Mouse (Mus musculus): ENCODE data around the gene Haao. TPM values are rescaled to one million over a fixed set of nuclear protein-coding genes. Genes with fewer than 3 reads are reported as not detected.

The Haao gene
- polyA plus RNA-seq, 1 experiment from 2014 or later = 0.99 TPM

GRCm38 (mm10) chr17:83882788-83883187, 35.0 kb upstream of the Haao start:
- no peak overlapping the region for H3K4me3 ChIP-seq
- no peaks in the 10 kb centered on the region for H3K4me1 ChIP-seq
- 80% methylated on average over 2 of the region's 2 CpGs for WGBS
- H3K27me3 ChIP-seq (ENCODE audit: low read depth, poor library complexity, severe bottlenecking) = no peaks in the 10 kb centered on the region
- H3K36me3 ChIP-seq = no peaks in the 10 kb centered on the region
- H3K27ac ChIP-seq = no peak overlapping the region
- no peaks in the 10 kb centered on the region for H3K9me3 ChIP-seq (replicated peaks)
- no peak for DNase-seq (ENCODE audit: low spot score)

GRCm38 (mm10) chr17:83881071-83881470, 33.3 kb upstream of the Haao start:
- H3K27me3 ChIP-seq (ENCODE audit: low read depth, poor library complexity, severe bottlenecking) = no peaks in the 10 kb centered on the region
- no peak overlapping the region for H3K4me3 ChIP-seq
- H3K36me3 ChIP-seq = peaks cover 2% of the 10 kb centered on the region; the same call in 1 of the 2 replicates
- 82% methylated on average over 3 of the region's 3 CpGs for WGBS
- no peak for DNase-seq (ENCODE audit: low spot score)
- no peaks in the 10 kb centered on the region for H3K9me3 ChIP-seq (replicated peaks)
- H3K4me1 ChIP-seq = no peaks in the 10 kb centered on the region
- H3K27ac ChIP-seq = no peak overlapping the region

GRCm38 (mm10) chr17:83880174-83880710, 32.5 kb upstream of the Haao start:
- 86% methylated on average over 9 of the region's 9 CpGs for WGBS

GRCm38 (mm10) chr17:83879631-83880030, 31.9 kb upstream of the Haao start:
- no peak for DNase-seq (ENCODE audit: low spot score)
- no peaks in the 10 kb centered on the region for H3K4me1 ChIP-seq
- peaks cover 2% of the 10 kb centered on the region; the same call in 1 of the 2 replicates for H3K36me3 ChIP-seq
- H3K4me3 ChIP-seq = no peak overlapping the region
- no peaks in the 10 kb centered on the region for H3K27me3 ChIP-seq (ENCODE audit: low read depth, poor library complexity, severe bottlenecking)
- H3K9me3 ChIP-seq (replicated peaks) = no peaks in the 10 kb centered on the region
- H3K27ac ChIP-seq = no peak overlapping the region
- 96% methylated on average over 6 of the region's 6 CpGs for WGBS

More at GRCm38 (mm10) chr17:83880174-83880710, 32.5 kb upstream of the Haao start:
- H3K27ac ChIP-seq = no peak overlapping the region
- no peaks in the 10 kb centered on the region for H3K4me1 ChIP-seq
- H3K27me3 ChIP-seq (ENCODE audit: low read depth, poor library complexity, severe bottlenecking) = no peaks in the 10 kb centered on the region
- no peak for DNase-seq (ENCODE audit: low spot score)
- peaks cover 2% of the 10 kb centered on the region; the same call in 1 of the 2 replicates for H3K36me3 ChIP-seq
- no peaks in the 10 kb centered on the region for H3K9me3 ChIP-seq (replicated peaks)
- H3K4me3 ChIP-seq = no peak overlapping the region

- H3K9me3 ChIP-seq (replicated peaks) = no peaks in the 10 kb centered on the region
- peaks cover 13% of the 10 kb centered on the region for H3K4me1 ChIP-seq
- 78% methylated on average over 8 of the region's 8 CpGs for WGBS
- H3K4me3 ChIP-seq = no peak overlapping the region
- H3K36me3 ChIP-seq = peaks cover 2% of the 10 kb centered on the region; the same call in 1 of the 2 replicates
- no peak for DNase-seq (ENCODE audit: low spot score)
- no peaks in the 10 kb centered on the region for H3K27me3 ChIP-seq (ENCODE audit: low read depth, poor library complexity, severe bottlenecking)
- H3K27ac ChIP-seq = no peak overlapping the region
Measured at GRCm38 (mm10) chr17:83874610-83875009, 26.8 kb upstream of the Haao start.

GRCm38 (mm10) chr17:83873363-83874141, 25.8 kb upstream of the Haao start:
- H3K4me3 ChIP-seq = no peak overlapping the region
- DNase-seq (ENCODE audit: low spot score) = no peak
- H3K27ac ChIP-seq = peak overlapping the region; percentile 81
- peaks cover 22% of the 10 kb centered on the region for H3K4me1 ChIP-seq
- H3K36me3 ChIP-seq = peaks cover 2% of the 10 kb centered on the region; the same call in 1 of the 2 replicates
- H3K9me3 ChIP-seq (replicated peaks) = no peaks in the 10 kb centered on the region
- H3K27me3 ChIP-seq (ENCODE audit: low read depth, poor library complexity, severe bottlenecking) = no peaks in the 10 kb centered on the region
- 84% methylated on average over 19 of the region's 19 CpGs for WGBS

- Histone ChIP-seq H3K9me3 (replicated peaks) (no peaks in the 10 kb centered on the region), H3K4me3 (peak overlapping the region; percentile 16; the same call in 1 of the 2 replicates), H3K36me3 (peaks cover 2% of the 10 kb centered on the region; the same call in 1 of the 2 replicates), H3K4me1 (peaks cover 28% of the 10 kb centered on the region), H3K27ac (peak overlapping the region; percentile 81), H3K27me3 (ENCODE audit: low read depth, poor library complexity, severe bottlenecking) (no peaks in the 10 kb centered on the region)
- peak; percentile 97 for DNase-seq (ENCODE audit: low spot score)
- WGBS = 26% methylated on average over 14 of the region's 14 CpGs
Measured at GRCm38 (mm10) chr17:83872806-83873348, 25.1 kb upstream of the Haao start.

GRCm38 (mm10) chr17:83871354-83871753, 23.6 kb upstream of the Haao start:
- DNase-seq (ENCODE audit: low spot score) = no peak
- Histone ChIP-seq H3K9me3 (replicated peaks) (no peaks in the 10 kb centered on the region), H3K36me3 (no peaks in the 10 kb centered on the region), H3K27ac (no peak overlapping the region), H3K4me1 (peaks cover 36% of the 10 kb centered on the region), H3K4me3 (no peak overlapping the region), H3K27me3 (ENCODE audit: low read depth, poor library complexity, severe bottlenecking) (no peaks in the 10 kb centered on the region)
- 89% methylated on average over 5 of the region's 5 CpGs for WGBS

- no peak overlapping the region for H3K4me3 ChIP-seq
Measured at GRCm38 (mm10) chr17:83870385-83870784, 22.6 kb upstream of the Haao start.

GRCm38 (mm10) chr17:83866582-83866981, 18.8 kb upstream of the Haao start:
- H3K27me3 ChIP-seq (ENCODE audit: low read depth, poor library complexity, severe bottlenecking) = peaks cover 5% of the 10 kb centered on the region
- 20% methylated on average over 10 of the region's 10 CpGs for WGBS
- DNase-seq (ENCODE audit: low spot score) = peak; percentile 88
- no peaks in the 10 kb centered on the region for H3K9me3 ChIP-seq (replicated peaks)
- H3K4me3 ChIP-seq = no peak overlapping the region
- H3K4me1 ChIP-seq = peaks cover 41% of the 10 kb centered on the region
- no peaks in the 10 kb centered on the region for H3K36me3 ChIP-seq
- H3K27ac ChIP-seq = peak overlapping the region; percentile 32; the same call in 1 of the 2 replicates

More at GRCm38 (mm10) chr17:83870385-83870784, 22.6 kb upstream of the Haao start:
- DNase-seq (ENCODE audit: low spot score) = no peak
- WGBS = 96% methylated on average over 4 of the region's 4 CpGs
- Histone ChIP-seq H3K9me3 (replicated peaks) (no peaks in the 10 kb centered on the region), H3K27ac (no peak overlapping the region), H3K27me3 (ENCODE audit: low read depth, poor library complexity, severe bottlenecking) (no peaks in the 10 kb centered on the region), H3K36me3 (no peaks in the 10 kb centered on the region), H3K4me1 (peaks cover 37% of the 10 kb centered on the region)

GRCm38 (mm10) chr17:83865366-83865765, 17.6 kb upstream of the Haao start:
- Histone ChIP-seq H3K27ac (no peak overlapping the region), H3K4me1 (peaks cover 41% of the 10 kb centered on the region), H3K4me3 (no peak overlapping the region), H3K36me3 (no peaks in the 10 kb centered on the region), H3K9me3 (replicated peaks) (no peaks in the 10 kb centered on the region), H3K27me3 (ENCODE audit: low read depth, poor library complexity, severe bottlenecking) (peaks cover 5% of the 10 kb centered on the region)
- 77% methylated on average over 7 of the region's 7 CpGs for WGBS
- no peak for DNase-seq (ENCODE audit: low spot score)

- Histone ChIP-seq H3K27me3 (ENCODE audit: low read depth, poor library complexity, severe bottlenecking) (peaks cover 5% of the 10 kb centered on the region), H3K4me3 (peak overlapping the region; percentile 82), H3K27ac (peak overlapping the region; percentile 96), H3K9me3 (replicated peaks) (no peaks in the 10 kb centered on the region), H3K4me1 (peaks cover 24% of the 10 kb centered on the region), H3K36me3 (no peaks in the 10 kb centered on the region)
- peak; percentile 83 for DNase-seq (ENCODE audit: low spot score)
- under 1% methylated on average over 27 of the region's 27 CpGs for WGBS
Measured at GRCm38 (mm10) chr17:83862134-83862881, 14.5 kb upstream of the Haao start.
